Mouse (Mus musculus): ENCODE measurements at regions not wholly inside any gene's neighbourhood (a gene's known extent, or its start where the extent isn't known, plus 50 kb on each side); places are given as distances from the start of the nearest gene placed in this dataset.

GRCm38 (mm10) chr10:96188168-96188567, 51.8 kb downstream of the Gm5426 start:
- Histone ChIP-seq H3K27ac (no peak overlapping the region), H3K4me2 (replicated peaks) (no peak overlapping the region), H3K4me1 (no peaks in the 10 kb centered on the region), H3K4me3 (no peak overlapping the region), H3K36me3 (no peaks in the 10 kb centered on the region), H3K9me3 (replicated peaks) (no peaks in the 10 kb centered on the region; the same call in 1 of the 2 replicates), H3K27me3 (no peaks in the 10 kb centered on the region), H3K9ac (no peak overlapping the region)
- 48% methylated on average over 7 of the region's 7 CpGs for WGBS
- ATAC-seq (ENCODE audit: low FRiP score) = no peak

- H3K9ac ChIP-seq = no peak overlapping the region
- H3K4me3 ChIP-seq = no peak overlapping the region
- no peaks in the 10 kb centered on the region for H3K9me3 ChIP-seq (replicated peaks)
- H3K4me1 ChIP-seq = no peaks in the 10 kb centered on the region
- peak; percentile 87 for ATAC-seq (ENCODE audit: low FRiP score)
- WGBS = 29% methylated on average over 10 of the region's 10 CpGs
- H3K4me2 ChIP-seq (replicated peaks) = no peak overlapping the region
- H3K27ac ChIP-seq = peak overlapping the region; percentile 18; the same call in 1 of the 2 replicates
- H3K36me3 ChIP-seq = no peaks in the 10 kb centered on the region
- no peaks in the 10 kb centered on the region for H3K27me3 ChIP-seq
These were observed 54.0 kb downstream of the Gm5426 start for GRCm38 (mm10) chr10:96190168-96190987.

- ATAC-seq (ENCODE audit: low FRiP score) = no peak
- Histone ChIP-seq H3K36me3 (no peaks in the 10 kb centered on the region), H3K9me3 (replicated peaks) (no peaks in the 10 kb centered on the region), H3K27ac (no peak overlapping the region), H3K27me3 (no peaks in the 10 kb centered on the region), H3K4me1 (peaks cover 4% of the 10 kb centered on the region; the same call in 1 of the 2 replicates), H3K9ac (no peak overlapping the region), H3K4me3 (no peak overlapping the region), H3K4me2 (replicated peaks) (no peak overlapping the region)
- 80% methylated on average over 27 of the region's 27 CpGs for WGBS
These were observed 64.7 kb downstream of the Gm5426 start for GRCm38 (mm10) chr10:96200932-96201641.

- no peaks in the 10 kb centered on the region for H3K36me3 ChIP-seq
- no peak overlapping the region for H3K9ac ChIP-seq
- H3K27ac ChIP-seq = no peak overlapping the region
- H3K4me1 ChIP-seq = peaks cover 4% of the 10 kb centered on the region; the same call in 1 of the 2 replicates
- no peaks in the 10 kb centered on the region for H3K9me3 ChIP-seq (replicated peaks)
- H3K4me3 ChIP-seq = no peak overlapping the region
- WGBS = 63% methylated on average over 6 of the region's 6 CpGs
- H3K27me3 ChIP-seq = no peaks in the 10 kb centered on the region
- no peak for ATAC-seq (ENCODE audit: low FRiP score)
- no peak overlapping the region for H3K4me2 ChIP-seq (replicated peaks)
These were observed 65.5 kb downstream of the Gm5426 start for GRCm38 (mm10) chr10:96201891-96202290.

GRCm38 (mm10) chr10:96202871-96203270, 66.5 kb downstream of the Gm5426 start:
- Histone ChIP-seq H3K9me3 (replicated peaks) (no peaks in the 10 kb centered on the region), H3K36me3 (no peaks in the 10 kb centered on the region), H3K27ac (no peak overlapping the region), H3K4me1 (peaks cover 4% of the 10 kb centered on the region; the same call in 1 of the 2 replicates), H3K9ac (no peak overlapping the region), H3K4me2 (replicated peaks) (no peak overlapping the region), H3K27me3 (no peaks in the 10 kb centered on the region), H3K4me3 (no peak overlapping the region)
- no peak for ATAC-seq (ENCODE audit: low FRiP score)

- no peaks in the 10 kb centered on the region for H3K27me3 ChIP-seq
- H3K36me3 ChIP-seq = no peaks in the 10 kb centered on the region
- H3K9me3 ChIP-seq (replicated peaks) = no peaks in the 10 kb centered on the region
- no peak overlapping the region for H3K27ac ChIP-seq
- H3K4me3 ChIP-seq = no peak overlapping the region
- H3K9ac ChIP-seq = no peak overlapping the region
- H3K4me2 ChIP-seq (replicated peaks) = no peak overlapping the region
- no peak for ATAC-seq (ENCODE audit: low FRiP score)
- WGBS = 90% methylated on average over 5 of the region's 5 CpGs
- peaks cover 4% of the 10 kb centered on the region; the same call in 1 of the 2 replicates for H3K4me1 ChIP-seq
These were observed 67.8 kb downstream of the Gm5426 start for GRCm38 (mm10) chr10:96204198-96204597.

- H3K27me3 ChIP-seq = no peaks in the 10 kb centered on the region
- no peak overlapping the region for H3K4me3 ChIP-seq
- H3K9me3 ChIP-seq (replicated peaks) = no peaks in the 10 kb centered on the region
- no peak overlapping the region for H3K4me2 ChIP-seq (replicated peaks)
- ATAC-seq (ENCODE audit: low FRiP score) = no peak
- H3K36me3 ChIP-seq = no peaks in the 10 kb centered on the region
- no peaks in the 10 kb centered on the region for H3K4me1 ChIP-seq
- WGBS = 59% methylated on average over 5 of the region's 5 CpGs
- no peak overlapping the region for H3K9ac ChIP-seq
- no peak overlapping the region for H3K27ac ChIP-seq
These were observed 72.8 kb downstream of the Gm5426 start for GRCm38 (mm10) chr10:96209171-96209570.

- ATAC-seq (ENCODE audit: low FRiP score) = no peak
- H3K27ac ChIP-seq = no peak overlapping the region
- no peaks in the 10 kb centered on the region for H3K4me1 ChIP-seq
- H3K27me3 ChIP-seq = no peaks in the 10 kb centered on the region
- no peak overlapping the region for H3K4me3 ChIP-seq
- no peak overlapping the region for H3K9ac ChIP-seq
- WGBS = 89% methylated on average over 7 of the region's 7 CpGs
- H3K36me3 ChIP-seq = no peaks in the 10 kb centered on the region
- no peaks in the 10 kb centered on the region for H3K9me3 ChIP-seq (replicated peaks)
- no peak overlapping the region for H3K4me2 ChIP-seq (replicated peaks)
These were observed 74.8 kb downstream of the Gm5426 start for GRCm38 (mm10) chr10:96211189-96211588.

- 1% methylated on average over 10 of the region's 10 CpGs for WGBS
- peak; percentile 89 for ATAC-seq (ENCODE audit: low FRiP score)
These were observed 77.5 kb downstream of the Gm5426 start for GRCm38 (mm10) chr10:96213876-96214275.

GRCm38 (mm10) chr10:96214285-96214684, 77.9 kb downstream of the Gm5426 start:
- 66% methylated on average over 7 of the region's 7 CpGs for WGBS

More at GRCm38 (mm10) chr10:96213876-96214275, 77.5 kb downstream of the Gm5426 start:
- H3K4me1 ChIP-seq = no peaks in the 10 kb centered on the region
- no peaks in the 10 kb centered on the region for H3K27me3 ChIP-seq
- H3K9ac ChIP-seq = no peak overlapping the region
- H3K9me3 ChIP-seq (replicated peaks) = no peaks in the 10 kb centered on the region
- no peaks in the 10 kb centered on the region for H3K36me3 ChIP-seq
- peak overlapping the region; percentile 75 for H3K27ac ChIP-seq
- H3K4me3 ChIP-seq = no peak overlapping the region
- no peak overlapping the region for H3K4me2 ChIP-seq (replicated peaks)

GRCm38 (mm10) chr10:96214946-96215345, 78.5 kb downstream of the Gm5426 start:
- 81% methylated on average over 6 of the region's 6 CpGs for WGBS

More at GRCm38 (mm10) chr10:96214285-96214684, 77.9 kb downstream of the Gm5426 start:
- Histone ChIP-seq H3K27ac (peak overlapping the region; percentile 75), H3K4me2 (replicated peaks) (no peak overlapping the region), H3K9me3 (replicated peaks) (no peaks in the 10 kb centered on the region), H3K9ac (no peak overlapping the region), H3K4me1 (no peaks in the 10 kb centered on the region), H3K4me3 (no peak overlapping the region), H3K36me3 (no peaks in the 10 kb centered on the region), H3K27me3 (no peaks in the 10 kb centered on the region)
- ATAC-seq (ENCODE audit: low FRiP score) = peak; percentile 27

GRCm38 (mm10) chr10:96220731-96221130, 84.3 kb downstream of the Gm5426 start:
- H3K4me2 ChIP-seq (replicated peaks) = no peak overlapping the region
- no peak for ATAC-seq (ENCODE audit: low FRiP score)
- 94% methylated on average over 4 of the region's 4 CpGs for WGBS

More at GRCm38 (mm10) chr10:96214946-96215345, 78.5 kb downstream of the Gm5426 start:
- ATAC-seq (ENCODE audit: low FRiP score) = no peak
- H3K4me3 ChIP-seq = no peak overlapping the region
- H3K36me3 ChIP-seq = no peaks in the 10 kb centered on the region
- no peak overlapping the region for H3K9ac ChIP-seq
- no peak overlapping the region for H3K4me2 ChIP-seq (replicated peaks)
- no peaks in the 10 kb centered on the region for H3K9me3 ChIP-seq (replicated peaks)
- no peak overlapping the region for H3K27ac ChIP-seq
- H3K4me1 ChIP-seq = no peaks in the 10 kb centered on the region
- no peaks in the 10 kb centered on the region for H3K27me3 ChIP-seq

More at GRCm38 (mm10) chr10:96220731-96221130, 84.3 kb downstream of the Gm5426 start:
- Histone ChIP-seq H3K4me1 (no peaks in the 10 kb centered on the region), H3K4me3 (no peak overlapping the region), H3K9ac (no peak overlapping the region), H3K9me3 (replicated peaks) (no peaks in the 10 kb centered on the region), H3K27ac (no peak overlapping the region), H3K27me3 (no peaks in the 10 kb centered on the region), H3K36me3 (no peaks in the 10 kb centered on the region)

Measured in hindbrain, embryonic 12.5 days (tissue).